Mouse (Mus musculus) thymus, adult 2 months (tissue): Measurements from ENCODE around the gene Aldh5a1.

Source experiments
- CTCF ChIP-seq: fragments of 200-500 bp; IDR thresholded peaks from 2 replicates; pipeline ENCODE4 v1.5.1; 2012; ENCODE audit warnings: mild to moderate bottlenecking, control low read depth, low read length, moderate library complexity, borderline replicate concordance; ENCODE audit not compliant: control insufficient read depth, poor library complexity, insufficient read depth; ENCODE audit errors: extremely low read depth
- POLR2A ChIP-seq: fragments of 200-500 bp; IDR thresholded peaks from 2 replicates; pipeline ENCODE4 v1.6.1; 2012; ENCODE audit warnings: mild to moderate bottlenecking, low read length, control low read depth, moderate library complexity; ENCODE audit not compliant: control insufficient read depth, poor library complexity, insufficient read depth; ENCODE audit errors: extremely low read depth

GRCm38 (mm10) chr13:24867789-24868188, 69.7 kb downstream of the Aldh5a1 start:
- TF ChIP-seq CTCF (no peak), POLR2A (no peak)
